ENCODE assay signal across 9 mouse cellular contexts in genomic region chr15:83565434-83565833, GRCm38 (mm10). TPM values are rescaled to one million over a fixed set of nuclear protein-coding genes. Genes with fewer than 3 reads are reported as not detected.
DNase-seq lines count a peak whose midpoint lies in the region; ATAC-seq and TF ChIP-seq lines count a peak whose summit lies in the region.
"Had no signal": no experiment of that assay in that cellular context is flagged by ENCODE, and none has a peak within 500 bp of the region (broad histone marks: within the 10 kb centered on the region; RNA-seq: fewer than 3 reads in every experiment).

No protein-coding gene starts in this region.

- H3K9me3 ChIP-seq in intestine, embryonic 16.5 days (ENCODE audit: control insufficient read depth, low read length), result no peaks in the 10 kb centered on the region
- H3K9me3 ChIP-seq in intestine, postnatal 0 days (ENCODE audit: control insufficient read depth), result no peaks in the 10 kb centered on the region
- no peaks in the 10 kb centered on the region for H3K9me3 ChIP-seq in heart, embryonic 13.5 days
- no peaks in the 10 kb centered on the region for H3K9me3 ChIP-seq in forebrain, embryonic 10.5 days
- H3K9me3 ChIP-seq: hindbrain, embryonic 13.5 days had no signal

- no peak for DNase-seq in thymus, adult 2 months
- no peak for DNase-seq in forebrain, embryonic 10.5 days (ENCODE audit: extremely low spot score, low spot score)
- DNase-seq in right cerebral cortex, postnatal 4 days, result no peak

- H3K9ac ChIP-seq in intestine, embryonic 16.5 days (ENCODE audit: low read depth, low read length), result no peak overlapping the region
- H3K9ac ChIP-seq in intestine, postnatal 0 days (ENCODE audit: low read depth, low read length), result no peak overlapping the region
- no peak overlapping the region for H3K9ac ChIP-seq in heart, embryonic 13.5 days
- H3K9ac ChIP-seq: hindbrain, embryonic 13.5 days had no signal

- H3K4me1 ChIP-seq in intestine, embryonic 16.5 days (ENCODE audit: control insufficient read depth, insufficient read depth, low read length), result peaks cover 10% of the 10 kb centered on the region
- H3K4me1 ChIP-seq in intestine, postnatal 0 days (replicated peaks; ENCODE audit: control insufficient read depth, insufficient read depth, low read length), result no peaks in the 10 kb centered on the region
- H3K4me1 ChIP-seq in bone marrow, adult 2 months (ENCODE audit: control insufficient read depth, insufficient read depth, low read length), result peaks cover 5% of the 10 kb centered on the region
- H3K4me1 ChIP-seq in heart, embryonic 13.5 days, result peaks cover 23% of the 10 kb centered on the region
- H3K4me1 ChIP-seq in thymus, adult 2 months (replicated peaks; ENCODE audit: control insufficient read depth, insufficient read depth, low read length), result peaks cover 21% of the 10 kb centered on the region
- H3K4me1 ChIP-seq in forebrain, embryonic 10.5 days, result peaks cover 25% of the 10 kb centered on the region

- no peak overlapping the region for H3ac ChIP-seq in myocyte (ENCODE audit: control insufficient read depth, insufficient read length)

- H3K27ac ChIP-seq in intestine, embryonic 16.5 days (ENCODE audit: low read length), result no peak overlapping the region
- H3K27ac ChIP-seq in intestine, postnatal 0 days (ENCODE audit: low read depth, low read length), result no peak overlapping the region
- H3K27ac ChIP-seq in bone marrow, adult 2 months (ENCODE audit: control insufficient read depth, insufficient read depth, low read depth, low read length, poor library complexity), result peak overlapping the region; percentile 16
- peak overlapping the region; percentile 42; the same call in 1 of the 2 replicates for H3K27ac ChIP-seq in heart, embryonic 13.5 days (replicated peaks)
- H3K27ac ChIP-seq in thymus, adult 2 months (ENCODE audit: control insufficient read depth, insufficient read depth, low read length), result no peak overlapping the region
- no peak overlapping the region for H3K27ac ChIP-seq in forebrain, embryonic 10.5 days
- H3K27ac ChIP-seq: hindbrain, embryonic 13.5 days had no signal

- H3K79me2 ChIP-seq in myocyte (ENCODE audit: control insufficient read depth, insufficient read depth), result peaks cover 56% of the 10 kb centered on the region

- no peak overlapping the region for H3K4me2 ChIP-seq in intestine, embryonic 16.5 days (ENCODE audit: low read depth, low read length)
- H3K4me2 ChIP-seq in intestine, postnatal 0 days (replicated peaks; ENCODE audit: low read depth), result no peak overlapping the region
- H3K4me2 ChIP-seq in heart, embryonic 13.5 days, result peak overlapping the region; percentile 98
- peak overlapping the region; percentile 84 for H3K4me2 ChIP-seq in myocyte (ENCODE audit: low read depth)
- H3K4me2 ChIP-seq: hindbrain, embryonic 13.5 days had no signal

- 74% methylated on average over 3 of the region's 3 CpGs for WGBS in intestine, embryonic 16.5 days
- 69% methylated on average over 3 of the region's 3 CpGs for WGBS in intestine, postnatal 0 days
- WGBS in bone marrow, adult 2 months, result 53% methylated on average over 3 of the region's 3 CpGs
- 58% methylated on average over 3 of the region's 3 CpGs for WGBS in heart, embryonic 13.5 days
- WGBS in thymus, adult 2 months, result 80% methylated on average over 3 of the region's 3 CpGs
- WGBS in forebrain, embryonic 10.5 days, result 87% methylated on average over 3 of the region's 3 CpGs

- no peaks in the 10 kb centered on the region for H3K36me3 ChIP-seq in intestine, embryonic 16.5 days (ENCODE audit: control insufficient read depth, insufficient read depth, low read length)
- no peaks in the 10 kb centered on the region for H3K36me3 ChIP-seq in intestine, postnatal 0 days (ENCODE audit: control insufficient read depth, insufficient read depth)
- no peaks in the 10 kb centered on the region for H3K36me3 ChIP-seq in heart, embryonic 13.5 days
- H3K36me3 ChIP-seq in myocyte (ENCODE audit: control insufficient read depth, insufficient read depth), result no peaks in the 10 kb centered on the region
- H3K36me3 ChIP-seq in thymus, adult 2 months (ENCODE audit: control insufficient read depth, insufficient read depth, low read length), result no peaks in the 10 kb centered on the region
- H3K36me3 ChIP-seq in forebrain, embryonic 10.5 days (replicated peaks), result no peaks in the 10 kb centered on the region
- H3K36me3 ChIP-seq: hindbrain, embryonic 13.5 days had no signal

- H3K27me3 ChIP-seq in intestine, embryonic 16.5 days (replicated peaks; ENCODE audit: control insufficient read depth, insufficient read depth, low read length), result no peaks in the 10 kb centered on the region
- no peaks in the 10 kb centered on the region for H3K27me3 ChIP-seq in intestine, postnatal 0 days (replicated peaks; ENCODE audit: control insufficient read depth, insufficient read depth, low read length)
- H3K27me3 ChIP-seq in heart, embryonic 13.5 days (replicated peaks), result no peaks in the 10 kb centered on the region
- H3K27me3 ChIP-seq in myocyte (ENCODE audit: control insufficient read depth, insufficient read depth, insufficient read length), result no peaks in the 10 kb centered on the region
- H3K27me3 ChIP-seq in thymus, adult 2 months (ENCODE audit: control insufficient read depth, insufficient read depth, low read length), result no peaks in the 10 kb centered on the region
- H3K27me3 ChIP-seq in forebrain, embryonic 10.5 days (ENCODE audit: poor library complexity, severe bottlenecking), result peaks cover 32% of the 10 kb centered on the region

- H3K4me3 ChIP-seq in intestine, embryonic 16.5 days (ENCODE audit: low read length), result no peak overlapping the region
- no peak overlapping the region for H3K4me3 ChIP-seq in intestine, postnatal 0 days (ENCODE audit: low read depth, low read length)
- peak overlapping the region; percentile 14 for H3K4me3 ChIP-seq in bone marrow, adult 2 months (replicated peaks; ENCODE audit: control insufficient read depth, low read depth, low read length)
- H3K4me3 ChIP-seq in heart, embryonic 13.5 days, result 0 out of 2 replicates have a peak overlapping the region, but pooled peaks have one; percentile 69
- H3K4me3 ChIP-seq in myocyte, result peak overlapping the region; percentile 96
- H3K4me3 ChIP-seq in thymus, adult 2 months (ENCODE audit: control insufficient read depth, insufficient read depth, low read length), result no peak overlapping the region
- no peak overlapping the region for H3K4me3 ChIP-seq in forebrain, embryonic 10.5 days
- H3K4me3 ChIP-seq: hindbrain, embryonic 13.5 days had no signal

- TF ChIP-seq CTCF in intestine, postnatal 0 days (IDR thresholded peaks at IDR 0.05; ENCODE audit: low read depth), result no peak
- TF ChIP-seq CTCF in bone marrow, adult 2 months (IDR thresholded peaks at IDR 0.05; ENCODE audit: control insufficient read depth, insufficient read depth, low read length), result no peak
- no peak for TF ChIP-seq CTCF in thymus, adult 2 months (IDR thresholded peaks at IDR 0.05; ENCODE audit: borderline replicate concordance, control insufficient read depth, extremely low read depth, insufficient read depth, low read length, poor library complexity)

- ATAC-seq in intestine, embryonic 16.5 days, result 0 out of 2 replicates have a peak, but pooled peaks have one; percentile 36
- ATAC-seq in intestine, postnatal 0 days, result no peak
- ATAC-seq in heart, embryonic 13.5 days (ENCODE audit: extremely low read depth, insufficient number of reproducible peaks, low FRiP score, low TSS enrichment), result peak; percentile 62

- TF ChIP-seq POLR2A in bone marrow, adult 2 months (IDR thresholded peaks at IDR 0.05; ENCODE audit: borderline replicate concordance, control insufficient read depth, low read depth, low read length), result no peak
- peak; percentile 58 for TF ChIP-seq POLR2A in myocyte (IDR thresholded peaks at IDR 0.05; ENCODE audit: insufficient read length, low read depth)
- no peak for TF ChIP-seq POLR2A in thymus, adult 2 months (IDR thresholded peaks at IDR 0.05; ENCODE audit: control insufficient read depth, extremely low read depth, insufficient read depth, low read length, poor library complexity)

RNA-seq across cellular contexts. Expression of gene Mcat, which starts 1.8 kb away (rescaled TPM):
- 26.4 and 27.0 TPM in 2 replicates for polyA plus RNA-seq in intestine, embryonic 16.5 days (2015; fragmentation: Nextera tagmentation; extraction: Ambion mirVana)
- polyA plus RNA-seq in intestine, postnatal 0 days (2015; fragmentation: Nextera tagmentation; extraction: Ambion mirVana), result 15.9 and 16.8 TPM in 2 replicates
- polyA plus RNA-seq in bone marrow, adult 2 months (2011; ENCODE audit: insufficient read depth, insufficient read length, low replicate concordance, missing spikeins), result 5.4 and 11.0 TPM in 2 replicates
- polyA plus RNA-seq in heart, embryonic 13.5 days (2015; fragmentation: Nextera tagmentation; extraction: Ambion mirVana), result 29.6 and 32.6 TPM in 2 replicates
- 55.9 TPM for polyA plus RNA-seq in myocyte (2012; fragmentation: generic; extraction: Trizol)
- 31.9 and 39.9 TPM in 2 replicates for polyA plus RNA-seq in thymus, adult 2 months (2012; rRNA removed)
- polyA plus RNA-seq in forebrain, embryonic 10.5 days (2016; fragmentation: Nextera tagmentation; extraction: Ambion mirVana), result 47.2 and 48.3 TPM in 2 replicates

RNA-seq across cellular contexts. Expression of gene Tspo, which starts 2.0 kb away (rescaled TPM):
- polyA plus RNA-seq in intestine, embryonic 16.5 days (2015; fragmentation: Nextera tagmentation; extraction: Ambion mirVana), result 128 and 133 TPM in 2 replicates
- 105 and 118 TPM in 2 replicates for polyA plus RNA-seq in intestine, postnatal 0 days (2015; fragmentation: Nextera tagmentation; extraction: Ambion mirVana)
- polyA plus RNA-seq in bone marrow, adult 2 months (2011; ENCODE audit: insufficient read depth, insufficient read length, low replicate concordance, missing spikeins), result 80.1 and 97.0 TPM in 2 replicates
- 139 and 150 TPM in 2 replicates for polyA plus RNA-seq in heart, embryonic 13.5 days (2015; fragmentation: Nextera tagmentation; extraction: Ambion mirVana)
- polyA plus RNA-seq in myocyte (2012; fragmentation: generic; extraction: Trizol), result 937 TPM
- polyA plus RNA-seq in thymus, adult 2 months (2012; rRNA removed), result 465 and 584 TPM in 2 replicates
- polyA plus RNA-seq in forebrain, embryonic 10.5 days (2016; fragmentation: Nextera tagmentation; extraction: Ambion mirVana), result 37.9 and 40.2 TPM in 2 replicates

RNA-seq across cellular contexts. Expression of gene Ttll12, which starts 29.5 kb away (rescaled TPM):
- polyA plus RNA-seq in intestine, embryonic 16.5 days (2015; fragmentation: Nextera tagmentation; extraction: Ambion mirVana), result 29.3 and 30.2 TPM in 2 replicates
- 14.1 and 14.7 TPM in 2 replicates for polyA plus RNA-seq in intestine, postnatal 0 days (2015; fragmentation: Nextera tagmentation; extraction: Ambion mirVana)
- polyA plus RNA-seq in bone marrow, adult 2 months (2011; ENCODE audit: insufficient read depth, insufficient read length, low replicate concordance, missing spikeins), result 18.6 and 19.8 TPM in 2 replicates
- polyA plus RNA-seq in heart, embryonic 13.5 days (2015; fragmentation: Nextera tagmentation; extraction: Ambion mirVana), result 21.9 and 22.0 TPM in 2 replicates
- 69.6 TPM for polyA plus RNA-seq in myocyte (2012; fragmentation: generic; extraction: Trizol)
- 105 and 119 TPM in 2 replicates for polyA plus RNA-seq in thymus, adult 2 months (2012; rRNA removed)
- 64.6 and 65.7 TPM in 2 replicates for polyA plus RNA-seq in forebrain, embryonic 10.5 days (2016; fragmentation: Nextera tagmentation; extraction: Ambion mirVana)

RNA-seq across cellular contexts. Expression of gene Bik, which starts 38.8 kb away (rescaled TPM):
- 3.1 and 4.3 TPM in 2 replicates for polyA plus RNA-seq in intestine, embryonic 16.5 days (2015; fragmentation: Nextera tagmentation; extraction: Ambion mirVana)
- polyA plus RNA-seq in intestine, postnatal 0 days (2015; fragmentation: Nextera tagmentation; extraction: Ambion mirVana), result 4.6 TPM in 2 replicates
- 3.3 and 4.9 TPM in 2 replicates for polyA plus RNA-seq in bone marrow, adult 2 months (2011; ENCODE audit: insufficient read depth, insufficient read length, low replicate concordance, missing spikeins)
- 31.2 and 31.8 TPM in 2 replicates for polyA plus RNA-seq in heart, embryonic 13.5 days (2015; fragmentation: Nextera tagmentation; extraction: Ambion mirVana)
- 1.3 TPM for polyA plus RNA-seq in myocyte (2012; fragmentation: generic; extraction: Trizol)
- 11.0 and 14.7 TPM in 2 replicates for polyA plus RNA-seq in thymus, adult 2 months (2012; rRNA removed)
- 2.1 and 2.3 TPM in 2 replicates for polyA plus RNA-seq in forebrain, embryonic 10.5 days (2016; fragmentation: Nextera tagmentation; extraction: Ambion mirVana)

RNA-seq across cellular contexts. Expression of gene Ttll1, which starts 54.7 kb away (rescaled TPM):
- 14.1 and 17.1 TPM in 2 replicates for polyA plus RNA-seq in intestine, embryonic 16.5 days (2015; fragmentation: Nextera tagmentation; extraction: Ambion mirVana)
- polyA plus RNA-seq in intestine, postnatal 0 days (2015; fragmentation: Nextera tagmentation; extraction: Ambion mirVana), result 6.0 and 7.1 TPM in 2 replicates
- polyA plus RNA-seq in bone marrow, adult 2 months (2011; ENCODE audit: insufficient read depth, insufficient read length, low replicate concordance, missing spikeins), result 2.4 and 5.1 TPM in 2 replicates
- 21.5 and 22.1 TPM in 2 replicates for polyA plus RNA-seq in heart, embryonic 13.5 days (2015; fragmentation: Nextera tagmentation; extraction: Ambion mirVana)
- 47.7 TPM for polyA plus RNA-seq in myocyte (2012; fragmentation: generic; extraction: Trizol)
- polyA plus RNA-seq in thymus, adult 2 months (2012; rRNA removed), result 9.7 and 10.9 TPM in 2 replicates
- polyA plus RNA-seq in forebrain, embryonic 10.5 days (2016; fragmentation: Nextera tagmentation; extraction: Ambion mirVana), result 33.3 and 33.7 TPM in 2 replicates

Comparison
In these comparisons a context has a peak if more than half of its experiments do, and no peak if none do; other contexts are left out.
1. H3K27ac ChIP-seq: peak in bone marrow, adult 2 months (single experiment) and heart, embryonic 13.5 days (single experiment); none in intestine, embryonic 16.5 days (single experiment), intestine, postnatal 0 days (single experiment), thymus, adult 2 months (single experiment) and forebrain, embryonic 10.5 days (single experiment).
2. H3K4me2 ChIP-seq: peak in heart, embryonic 13.5 days (single experiment) and myocyte (single experiment); none in intestine, embryonic 16.5 days (single experiment) and intestine, postnatal 0 days (single experiment).
3. H3K4me3 ChIP-seq: peak in bone marrow, adult 2 months (single experiment), heart, embryonic 13.5 days (single experiment) and myocyte (single experiment); none in intestine, embryonic 16.5 days (single experiment), intestine, postnatal 0 days (single experiment), thymus, adult 2 months (single experiment) and forebrain, embryonic 10.5 days (single experiment).